Mouse (Mus musculus): ENCODE results near the gene Dock3. TPM values are rescaled to one million over a fixed set of nuclear protein-coding genes. Genes with fewer than 3 reads are reported as not detected.
A peak's percentile ranks its signal among the peaks of the same experiment; 100 is the strongest.
"Not testable (repeated sequence)": the region's sequence is repeated elsewhere in the genome, so short reads cannot be mapped to it uniquely, and the experiment has no call there.

Dock3 gene
- total RNA-seq, 2 experiments from 2014 or later = 107 to 108 TPM

DNA sequence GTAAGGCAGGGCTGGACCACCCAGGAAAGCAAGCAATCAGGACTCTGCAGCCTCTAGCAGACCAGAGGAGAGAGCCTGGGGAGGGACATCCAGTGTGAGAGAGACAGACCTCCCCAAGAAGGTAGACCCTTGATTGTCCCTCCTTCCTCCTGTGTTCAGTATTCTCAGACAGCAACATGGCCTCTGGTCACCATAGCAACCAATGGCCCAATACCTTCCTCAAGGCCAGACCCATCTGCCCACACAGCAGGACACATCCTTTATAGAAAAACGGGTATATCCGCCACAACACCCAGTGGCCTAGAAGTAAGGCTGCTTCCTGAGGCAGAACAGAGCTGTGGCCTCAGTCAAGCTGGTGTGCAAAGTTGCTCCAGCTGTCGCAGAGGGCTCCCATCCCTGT, 23.9 kb upstream of the Dock3 start:
- no peak for DNase-seq

DNA sequence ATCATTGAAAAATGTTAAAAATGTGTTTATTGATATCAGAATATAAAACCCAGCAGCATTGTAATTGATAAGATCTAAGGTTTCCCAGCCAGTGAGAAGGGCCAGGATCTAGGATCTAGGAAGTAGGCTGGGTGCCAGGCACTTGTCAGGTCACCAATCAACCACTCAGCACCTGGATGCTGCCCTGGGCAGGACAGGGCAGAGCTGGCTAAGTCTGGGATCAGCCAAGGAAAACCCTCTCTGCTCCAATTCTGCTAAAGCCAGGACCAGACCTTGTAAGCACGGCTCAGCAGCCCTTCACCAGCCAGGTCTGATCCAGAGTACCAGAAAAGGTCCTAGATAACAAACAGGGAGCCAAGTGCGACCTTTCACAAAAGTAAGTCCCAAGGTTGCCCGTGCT, 23.2 kb upstream of the Dock3 start:
- no peak for DNase-seq

DNA sequence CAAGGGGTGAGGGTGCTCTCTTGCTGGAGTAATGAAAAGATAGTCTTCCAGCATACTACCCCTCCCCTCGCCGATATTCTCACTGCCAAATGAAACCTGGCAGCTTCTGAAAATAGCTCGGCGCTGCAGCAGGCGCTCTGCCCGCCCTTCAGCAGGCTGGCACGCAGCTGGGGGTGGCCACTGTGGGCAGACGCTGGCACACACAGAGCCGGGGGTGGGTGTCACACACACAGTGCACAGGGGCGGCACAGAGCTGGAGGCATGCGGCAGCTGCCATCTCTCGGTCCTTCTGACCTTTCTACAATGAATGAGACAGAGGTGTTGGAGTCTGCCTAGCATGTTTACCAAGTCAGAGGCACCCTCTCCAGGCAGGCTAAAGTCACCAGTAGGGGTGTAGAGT, 22.8 kb upstream of the Dock3 start:
- DNase-seq = peak; percentile 77 to 81

DNA sequence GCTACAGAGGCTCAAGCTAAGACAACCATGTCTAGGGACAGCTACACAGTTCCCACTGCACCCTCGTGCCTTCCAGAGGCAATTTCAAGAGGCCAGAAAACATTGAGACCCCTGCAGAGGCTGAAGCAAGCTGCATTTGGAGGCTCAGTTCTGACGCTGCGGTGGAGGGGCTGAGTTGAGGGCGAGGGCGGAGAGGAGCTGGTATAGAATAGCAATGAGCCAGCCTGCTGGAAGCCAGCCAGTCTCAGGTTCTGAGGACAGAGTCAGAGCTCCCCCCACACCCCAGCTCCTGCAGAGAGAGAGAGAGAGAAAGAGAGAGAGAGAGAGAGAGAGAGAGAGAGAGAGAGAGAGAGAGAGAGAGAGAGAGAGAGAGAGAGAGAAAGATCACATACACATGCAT, 20.5 kb upstream of the Dock3 start:
- DNase-seq = no peak

DNA sequence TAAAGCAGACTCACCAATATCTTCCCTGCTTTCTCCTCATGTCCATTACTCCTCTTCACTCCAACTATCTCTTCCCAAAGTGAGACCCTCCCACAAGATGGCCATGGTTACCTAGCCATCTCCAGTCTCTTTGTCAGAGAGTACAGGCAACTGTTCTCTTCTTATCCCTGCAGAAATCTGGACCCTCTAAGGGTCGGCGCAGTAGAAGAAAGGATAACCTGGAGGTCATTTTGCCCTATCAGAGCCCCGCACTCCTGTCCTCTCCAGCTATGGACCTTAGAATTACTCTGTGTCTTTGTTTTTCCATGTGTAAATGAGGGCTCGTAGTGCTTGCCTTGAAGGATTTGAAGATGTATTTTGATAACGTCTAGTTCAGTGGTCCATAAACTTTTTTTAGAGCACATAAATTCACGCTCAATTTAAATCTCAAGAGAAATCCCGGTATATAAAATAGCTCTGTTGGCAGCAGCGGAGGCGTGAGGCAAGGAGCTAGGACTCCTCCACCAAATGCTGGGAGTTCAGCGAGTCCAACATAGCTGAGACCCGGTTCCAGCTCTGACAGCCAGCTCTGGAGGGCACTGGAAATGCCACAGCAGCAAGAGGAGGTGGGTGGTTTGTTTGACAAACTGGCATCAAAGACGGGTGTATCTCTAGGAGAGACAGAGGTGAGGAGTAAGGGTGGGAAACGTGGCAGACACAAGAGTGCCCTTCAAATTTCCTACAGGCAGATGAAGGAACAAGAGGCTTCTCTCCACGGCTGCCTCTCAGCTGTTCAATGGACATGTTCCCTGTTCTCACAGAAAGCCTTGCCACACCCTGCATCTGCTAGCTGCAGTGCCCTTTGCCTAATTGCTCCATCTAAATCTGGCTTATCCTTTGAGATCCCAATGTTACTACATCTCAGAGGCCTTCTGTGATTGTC, 19.0 kb upstream of the Dock3 start:
- DNase-seq = no peak

DNA sequence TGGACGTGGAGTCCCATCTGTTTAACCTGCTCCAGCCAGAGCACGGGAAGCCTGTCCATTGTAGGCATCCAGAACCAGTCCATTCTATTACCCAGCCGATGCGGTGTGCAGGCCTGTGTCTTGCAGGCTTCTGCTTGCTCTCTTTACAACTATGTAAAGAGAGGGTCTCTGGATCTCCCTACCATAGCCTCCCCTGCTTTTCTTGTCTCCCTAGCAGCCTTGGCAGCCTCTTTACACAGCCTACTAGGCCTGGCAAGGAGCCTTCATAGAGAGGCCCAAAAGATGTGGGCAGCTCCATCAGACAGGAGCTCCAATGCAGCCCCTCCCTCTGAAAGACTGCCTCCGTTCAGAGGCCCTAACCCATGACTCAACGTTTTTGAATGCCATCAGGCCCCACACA, 17.4 kb upstream of the Dock3 start:
- DNase-seq = no peak

DNA sequence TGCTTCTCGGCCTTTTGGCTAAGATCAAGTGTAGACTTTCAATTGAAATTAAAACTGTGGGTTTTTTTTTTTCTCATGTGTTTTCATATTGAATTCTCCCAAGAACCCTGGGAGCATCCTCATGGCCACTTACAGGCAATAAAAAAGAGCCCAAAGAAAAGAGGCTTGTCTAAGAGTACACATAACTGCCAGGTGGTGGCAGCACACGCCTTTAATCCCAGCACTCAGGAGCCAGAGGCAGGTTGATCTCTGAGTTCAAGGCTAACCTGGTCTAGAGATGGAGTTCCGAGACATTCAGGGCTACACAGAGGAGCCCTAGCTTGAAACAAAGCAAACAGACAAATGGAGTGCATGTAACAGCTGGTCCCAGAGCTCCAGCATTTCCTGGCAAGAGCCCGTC, 14.5 kb upstream of the Dock3 start:
- DNase-seq = no peak

DNA sequence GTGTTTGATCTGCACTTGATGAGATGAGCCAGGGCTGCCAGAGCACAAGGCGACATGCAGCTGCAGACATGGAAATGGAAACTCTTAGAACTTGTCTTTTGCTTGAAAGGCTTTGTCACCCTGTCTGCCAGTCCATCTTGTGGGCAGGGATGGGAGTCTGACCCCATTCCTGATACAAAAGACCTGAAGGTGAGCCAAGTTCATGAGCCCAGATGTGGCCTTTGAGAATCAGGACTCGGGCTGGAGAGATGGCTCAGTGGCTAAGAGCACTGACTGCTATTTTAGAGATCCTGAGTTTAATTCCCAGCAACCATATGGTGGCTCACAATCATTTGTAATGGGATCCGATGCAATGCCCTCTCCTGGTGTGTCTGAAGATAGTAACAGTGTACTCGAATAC, 13.6 kb upstream of the Dock3 start:
- no peak for DNase-seq

DNA sequence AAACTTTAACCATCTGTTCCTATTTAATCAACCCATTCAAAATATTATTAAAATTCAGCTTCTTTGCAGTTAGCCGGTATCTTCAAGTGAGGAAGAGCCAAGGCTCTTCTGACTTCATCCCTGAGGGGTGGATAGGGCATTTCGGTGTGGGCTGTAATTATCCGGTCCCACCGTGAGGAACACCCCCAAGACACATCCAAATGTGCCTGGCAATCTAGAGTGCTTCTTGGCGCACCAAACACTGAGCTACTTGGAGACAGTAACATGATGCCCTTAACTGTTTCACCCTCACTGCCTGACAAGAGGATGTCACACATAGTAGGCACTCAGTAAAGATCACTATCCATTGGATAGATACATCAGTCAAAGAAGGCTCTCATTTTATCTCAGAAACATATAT, 4.4 kb upstream of the Dock3 start:
- DNase-seq = no peak

DNA sequence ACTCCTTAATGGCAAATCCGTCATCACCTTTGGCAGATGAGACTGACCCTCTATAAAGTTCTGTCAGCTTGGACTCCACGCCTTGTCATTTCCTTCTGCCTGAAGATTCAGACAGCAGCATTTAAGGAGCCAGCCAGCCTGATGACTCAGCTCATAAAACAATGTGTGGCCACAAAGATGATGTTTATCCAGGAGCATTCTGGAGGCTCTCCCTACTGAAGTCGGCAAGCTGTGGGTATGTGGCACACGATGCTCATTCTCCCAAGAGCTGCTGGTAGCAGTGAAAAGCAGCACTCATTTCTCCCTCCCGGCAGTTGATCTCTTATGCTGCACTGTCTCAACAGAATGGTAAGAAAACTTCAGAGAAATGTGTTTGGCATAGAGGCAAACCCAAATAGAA, 3.6 kb upstream of the Dock3 start:
- no peak for DNase-seq

DNA sequence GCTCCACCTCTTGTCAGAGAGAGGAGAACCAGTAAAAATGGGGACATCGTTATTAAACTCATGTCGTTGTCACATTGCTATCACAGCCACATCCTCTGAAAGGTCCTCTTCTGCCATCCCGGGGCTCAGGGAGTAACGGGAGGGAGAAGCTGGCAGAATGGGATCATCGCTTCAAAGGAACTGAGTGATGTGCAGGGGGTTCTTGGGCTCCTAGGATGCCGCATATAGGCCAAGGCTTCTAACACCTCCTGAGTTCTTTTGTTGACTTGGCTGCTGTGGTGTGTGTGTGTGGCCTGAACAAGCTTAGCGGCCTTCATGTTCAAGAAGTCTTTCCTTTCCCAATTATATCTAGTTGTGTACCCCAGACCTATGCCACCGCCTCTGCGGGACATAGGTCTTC, 431 bp upstream of the Dock3 start:
- no peak for DNase-seq

DNA sequence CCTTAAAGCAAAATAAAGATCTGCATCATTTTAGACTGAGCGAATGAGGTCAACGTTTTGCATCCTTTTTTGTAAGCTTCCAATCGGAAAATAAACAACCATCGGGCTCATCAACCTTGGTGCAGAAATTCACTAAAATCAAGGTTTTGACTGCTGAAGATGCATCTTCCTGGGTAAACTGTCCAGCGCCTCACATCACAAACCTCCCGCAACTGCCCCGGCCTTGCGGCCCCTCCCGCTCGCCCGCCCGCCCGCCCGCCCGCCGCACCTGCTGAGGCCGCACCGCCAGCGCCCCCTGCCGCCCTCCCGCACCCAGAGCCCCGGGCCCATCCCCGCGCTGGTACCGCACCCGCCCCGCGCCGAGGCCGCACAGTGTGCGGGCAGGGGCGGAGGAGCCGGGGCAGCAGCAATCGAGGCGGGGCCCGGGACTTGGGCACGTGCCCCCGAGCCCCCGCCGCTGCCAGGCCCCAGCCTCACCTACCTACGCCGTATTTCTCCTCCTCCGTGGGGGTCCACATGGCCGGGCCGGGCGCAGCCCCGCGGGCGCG, 644 bp downstream of the Dock3 start:
- DNase-seq = peak; percentile 54 to 72

DNA sequence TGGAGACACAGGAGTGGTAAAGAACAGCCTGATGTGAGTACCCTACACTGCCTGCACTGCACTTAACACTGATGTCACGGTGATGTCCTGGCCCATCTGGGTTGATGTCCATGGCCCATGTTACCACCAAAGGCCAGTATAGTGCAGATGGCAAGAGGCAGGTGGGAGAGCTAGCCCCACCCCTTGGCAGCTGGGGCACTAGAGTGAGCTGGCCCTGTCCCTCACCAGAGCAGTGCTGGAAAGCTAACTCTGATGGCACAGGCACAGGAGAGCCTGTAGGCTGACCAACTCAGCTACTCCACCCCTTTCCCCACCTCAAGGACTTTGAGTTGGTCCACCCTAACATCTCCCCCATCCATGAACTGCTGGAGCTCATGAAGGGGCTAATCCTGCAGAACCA, 7.1 kb downstream of the Dock3 start:
- no peak for DNase-seq

DNA sequence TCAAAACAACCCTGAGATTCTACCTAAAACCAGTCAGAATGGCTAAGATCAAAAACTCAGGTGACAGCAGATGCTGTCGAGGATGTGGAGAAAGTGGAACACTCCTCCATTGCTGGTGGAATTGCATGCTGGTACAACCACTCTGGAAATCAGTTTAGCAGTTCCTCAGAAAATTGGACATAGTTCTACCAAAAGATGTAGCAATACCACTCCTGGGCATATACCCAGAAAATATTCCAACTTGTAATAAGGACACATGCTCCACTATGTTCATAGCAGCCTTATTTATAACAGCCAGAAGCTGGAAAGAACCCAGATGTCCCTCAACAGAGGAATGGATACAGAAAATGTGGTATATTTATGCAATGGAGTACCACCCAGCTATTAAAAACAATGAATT, 56.9 kb downstream of the Dock3 start:
- not testable (repeated sequence) for DNase-seq

DNA sequence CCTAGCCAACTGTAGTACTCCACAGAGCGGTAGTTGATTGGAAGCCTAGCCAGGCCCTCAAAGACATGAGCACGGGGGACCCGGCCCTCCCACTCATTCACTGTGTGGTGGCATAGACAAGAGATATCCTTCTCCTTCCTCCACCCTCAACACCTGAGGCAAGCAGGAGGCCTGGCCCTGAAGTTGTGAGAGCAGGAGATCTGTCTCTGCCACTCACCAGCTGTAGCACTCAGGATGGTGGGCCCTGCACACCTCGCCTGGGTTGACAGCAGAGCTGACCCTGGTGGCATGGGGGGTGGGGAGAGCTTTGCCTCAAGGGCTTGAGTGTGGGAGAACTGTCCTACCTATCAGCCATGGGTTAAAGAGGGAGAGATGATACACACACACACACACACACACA, 65.9 kb downstream of the Dock3 start:
- no peak for DNase-seq

DNA sequence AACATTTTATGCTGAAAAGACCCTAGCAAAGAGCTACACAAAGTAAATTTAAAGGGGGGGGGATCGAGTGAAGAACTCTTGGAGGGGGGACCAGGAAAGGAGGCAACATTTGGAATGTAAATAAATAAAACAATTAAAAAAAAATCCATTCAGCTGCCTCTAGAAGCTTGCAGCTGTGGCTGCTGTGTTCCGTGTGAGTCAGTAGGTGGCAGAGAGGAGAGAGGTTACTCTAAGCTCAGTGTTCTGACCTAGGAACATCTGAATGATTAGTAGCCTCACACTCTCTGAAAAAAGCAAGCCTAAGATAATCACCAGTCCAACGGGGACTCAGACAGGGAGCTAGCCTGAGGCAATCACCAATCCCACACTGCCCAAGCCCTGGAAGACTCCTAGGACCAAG, 66.9 kb downstream of the Dock3 start:
- no peak for DNase-seq

DNA sequence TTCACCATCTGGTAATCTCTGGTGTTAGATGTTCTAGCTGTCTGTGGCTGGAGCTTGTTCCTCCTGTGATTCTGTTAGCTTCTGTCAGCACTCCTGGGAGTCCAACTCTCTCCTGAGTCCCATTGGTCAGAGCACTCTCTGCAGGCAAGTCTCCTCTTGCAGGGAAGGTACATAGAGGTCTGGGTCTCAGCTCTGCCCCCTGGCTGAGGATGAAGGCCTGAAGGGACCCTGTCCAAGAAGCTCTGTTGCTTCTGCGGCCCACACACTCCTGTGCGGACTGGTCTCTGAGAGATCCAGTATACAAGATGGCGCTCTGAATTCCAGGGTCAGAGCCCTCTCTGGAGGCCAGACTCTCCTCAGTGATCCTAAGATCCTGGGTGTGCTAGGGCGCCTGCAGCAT, 75.3 kb downstream of the Dock3 start:
- DNase-seq = not testable (repeated sequence)

DNA sequence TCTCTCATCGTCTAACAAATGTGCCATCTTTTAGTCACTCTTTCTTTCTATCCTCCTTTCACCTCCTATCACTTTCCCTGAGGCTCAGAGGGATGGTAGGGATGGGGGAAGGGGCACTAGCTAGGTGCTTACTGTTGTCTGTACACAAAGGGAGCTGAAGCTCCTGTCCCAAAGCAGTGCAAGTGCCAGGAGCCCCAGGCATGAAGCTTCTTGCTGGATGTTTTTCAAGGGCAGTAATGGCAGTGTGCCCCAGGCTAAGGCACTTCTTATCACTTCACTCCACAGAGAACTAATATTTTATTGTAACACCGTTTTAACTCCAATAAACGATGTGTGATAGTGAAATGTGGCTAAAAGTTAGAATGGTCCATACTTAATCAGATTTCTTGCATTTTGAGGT, 118.9 kb downstream of the Dock3 start:
- no peak for DNase-seq

DNA sequence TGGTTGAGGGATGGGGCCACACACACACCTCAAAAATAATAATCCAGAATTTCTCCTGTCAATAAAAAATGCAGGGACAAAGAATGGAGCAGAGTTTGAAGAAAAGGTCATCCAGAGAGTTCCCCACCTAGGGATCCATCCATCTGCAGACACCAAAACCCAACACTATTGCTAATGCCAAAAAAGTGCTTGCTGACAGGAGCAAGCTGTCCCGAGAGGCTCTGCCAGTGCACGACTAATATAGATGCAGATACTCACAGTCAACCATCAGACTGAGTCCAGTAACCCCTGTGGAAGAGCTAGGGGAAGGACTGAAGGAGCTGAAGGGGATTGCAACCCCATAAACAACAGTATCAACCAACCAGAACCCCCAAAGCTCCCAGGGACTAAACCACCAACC, 119.7 kb downstream of the Dock3 start:
- no peak for DNase-seq

DNA sequence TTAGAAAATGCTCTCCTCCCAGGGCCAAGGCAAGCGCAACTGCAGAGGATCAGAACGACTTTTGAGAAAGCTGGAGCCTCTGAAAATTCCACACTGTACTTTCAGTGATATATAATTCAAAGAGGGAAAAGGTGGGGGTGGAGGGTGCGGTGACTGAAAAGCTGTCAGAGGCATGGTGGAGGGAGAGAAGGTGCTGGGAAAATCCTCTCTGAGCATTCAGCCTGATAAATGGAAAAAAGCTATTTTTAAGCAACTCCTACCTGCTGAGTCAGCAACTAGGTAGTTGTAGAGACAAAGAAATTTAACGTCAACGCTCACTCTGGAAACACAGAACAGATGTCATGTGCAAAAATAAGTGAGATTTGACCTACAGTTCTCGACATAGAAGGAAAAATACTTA, 132.2 kb downstream of the Dock3 start:
- DNase-seq = no peak

DNA sequence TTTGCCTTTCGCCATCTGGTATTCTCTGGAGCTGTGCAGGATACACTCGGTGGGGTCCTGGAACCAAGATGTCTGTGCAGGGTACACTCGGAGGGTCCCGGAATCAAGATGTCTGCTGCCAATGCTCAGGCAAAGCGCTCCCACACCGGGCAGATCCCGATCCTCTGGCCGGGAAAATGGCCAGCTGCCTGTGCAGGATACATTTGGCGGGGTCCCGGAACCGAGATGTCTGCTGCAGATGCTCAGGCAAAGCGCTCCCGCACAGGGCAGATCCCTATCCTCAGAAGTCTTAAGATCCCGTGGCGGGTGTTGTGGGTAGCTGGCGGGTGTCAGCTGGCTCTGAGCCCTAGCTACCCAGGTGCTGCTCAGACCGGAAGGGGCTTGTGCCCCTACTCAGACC, 142.3 kb downstream of the Dock3 start:
- not testable (repeated sequence) for DNase-seq

DNA sequence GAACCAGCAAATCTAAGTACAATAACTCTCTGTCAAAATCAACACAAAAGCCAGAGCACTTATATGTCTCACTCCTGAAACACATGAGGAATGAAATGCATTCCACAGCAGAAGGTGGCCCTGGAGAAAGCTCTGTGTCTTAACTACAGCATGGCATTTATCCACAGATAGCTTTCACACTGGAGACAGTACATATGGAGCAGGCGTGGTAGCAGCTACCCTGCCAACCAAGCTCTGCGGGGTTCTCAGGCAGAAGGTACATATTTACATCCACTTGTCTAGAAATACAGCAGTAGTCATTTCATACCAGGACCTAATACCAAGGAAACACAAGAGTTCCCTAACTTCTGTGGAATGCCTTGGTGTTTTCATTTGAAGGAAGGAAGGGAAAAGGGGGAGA, 144.2 kb downstream of the Dock3 start:
- DNase-seq = no peak

DNA sequence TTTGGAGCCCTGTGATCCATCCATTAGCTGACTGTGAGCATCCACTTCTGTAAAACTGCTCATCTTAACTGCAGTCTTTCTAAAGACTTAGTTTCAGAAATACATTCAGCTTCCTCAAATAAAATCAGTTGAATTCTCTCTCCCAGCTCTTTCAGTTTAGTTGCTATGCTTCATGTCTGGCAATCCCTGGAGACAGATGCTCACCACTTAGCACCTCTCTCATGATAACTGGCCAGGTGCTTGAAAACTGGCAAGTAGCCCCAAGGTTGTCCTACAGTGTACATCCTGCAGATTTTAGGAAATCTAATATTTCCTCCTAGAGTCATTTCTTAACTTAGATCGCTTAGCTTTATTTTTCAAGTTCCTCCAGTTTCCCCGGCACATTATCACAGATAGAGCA, 193.8 kb downstream of the Dock3 start:
- no peak for DNase-seq

DNA sequence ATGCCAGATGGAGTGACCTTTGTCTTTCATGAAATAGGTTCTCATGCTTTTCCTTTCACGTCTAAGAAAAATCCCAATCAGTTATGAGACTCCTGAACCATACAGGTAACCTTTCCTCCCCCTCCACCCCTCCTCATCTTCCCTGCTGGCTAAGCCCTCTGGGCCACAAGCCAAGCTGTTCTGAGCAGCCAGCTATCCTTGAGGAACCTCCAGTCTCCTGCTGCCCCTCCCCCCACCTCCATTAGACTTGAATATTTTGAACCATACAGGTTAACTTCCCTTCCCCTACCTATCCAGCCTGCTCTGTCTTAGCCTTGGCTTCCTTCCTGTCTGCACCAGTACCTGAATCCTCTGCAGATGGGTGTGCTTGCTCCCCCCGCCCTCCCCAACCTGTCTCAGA, 204.1 kb downstream of the Dock3 start:
- no peak for DNase-seq

DNA sequence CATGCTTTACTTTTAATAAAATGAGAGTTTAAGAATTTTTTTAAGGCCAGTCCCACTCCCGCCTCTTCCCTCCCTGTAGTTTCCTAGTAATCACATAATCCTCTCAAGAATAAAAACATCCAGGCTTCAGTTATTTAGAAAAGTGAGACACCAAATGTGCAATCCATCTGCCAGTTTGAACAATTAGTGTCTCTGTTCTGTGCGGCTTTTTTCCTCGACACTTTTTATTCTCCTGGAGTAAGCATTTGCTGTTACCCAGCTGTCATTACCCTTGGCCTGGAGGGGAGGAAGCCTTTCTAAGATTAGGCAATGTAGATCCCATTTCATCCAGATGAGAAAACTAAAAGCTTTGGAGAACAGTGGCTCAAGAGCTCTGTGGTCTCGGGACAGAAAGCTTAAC, 221.9 kb downstream of the Dock3 start:
- no peak for DNase-seq

Data from layer of hippocampus, postnatal 36 days (tissue).